Mouse (Mus musculus) testis, adult 2 months (tissue): ENCODE results near the gene Dok4.

Source experiments
- CTCF ChIP-seq: fragments of 200-500 bp; IDR thresholded peaks from 2 replicates; pipeline ENCODE4 v1.5.1; 2012; ENCODE audit warnings: low read depth, mild to moderate bottlenecking, inconsistent platforms, low read length, moderate library complexity; ENCODE audit not compliant: control insufficient read depth, insufficient read depth, insufficient replicate concordance
- POLR2A ChIP-seq: fragments of 200-500 bp; IDR thresholded peaks from 2 replicates; pipeline ENCODE4 v1.6.1; 2012; ENCODE audit warnings: low read depth, mild to moderate bottlenecking, inconsistent platforms, low read length, moderate library complexity; ENCODE audit not compliant: control insufficient read depth

- TF ChIP-seq CTCF (peak; percentile 84; the same call in 1 of the 2 replicates), POLR2A (no peak)
Measured at GRCm38 (mm10) chr8:94908847-94909246, 32.7 kb upstream of the Dok4 start.
